Mouse (Mus musculus): ENCODE measurements at regions not wholly inside any gene's neighbourhood (a gene's known extent, or its start where the extent isn't known, plus 50 kb on each side); places are given as distances from the start of the nearest gene placed in this dataset.

- DNase-seq (ENCODE audit: low read depth, low spot score) = peak; percentile 48
Observed at GRCm38 (mm10) chr6:44711089-44711488, 348.1 kb upstream of the Cntnap2 start.
